Mouse (Mus musculus): ENCODE results near the gene Taf8. TPM values are rescaled to one million over a fixed set of nuclear protein-coding genes. Genes with fewer than 3 reads are reported as not detected.

Taf8 gene
- total RNA-seq (2012; rRNA removed) = 40.0 and 58.6 TPM in 2 replicates

DNA sequence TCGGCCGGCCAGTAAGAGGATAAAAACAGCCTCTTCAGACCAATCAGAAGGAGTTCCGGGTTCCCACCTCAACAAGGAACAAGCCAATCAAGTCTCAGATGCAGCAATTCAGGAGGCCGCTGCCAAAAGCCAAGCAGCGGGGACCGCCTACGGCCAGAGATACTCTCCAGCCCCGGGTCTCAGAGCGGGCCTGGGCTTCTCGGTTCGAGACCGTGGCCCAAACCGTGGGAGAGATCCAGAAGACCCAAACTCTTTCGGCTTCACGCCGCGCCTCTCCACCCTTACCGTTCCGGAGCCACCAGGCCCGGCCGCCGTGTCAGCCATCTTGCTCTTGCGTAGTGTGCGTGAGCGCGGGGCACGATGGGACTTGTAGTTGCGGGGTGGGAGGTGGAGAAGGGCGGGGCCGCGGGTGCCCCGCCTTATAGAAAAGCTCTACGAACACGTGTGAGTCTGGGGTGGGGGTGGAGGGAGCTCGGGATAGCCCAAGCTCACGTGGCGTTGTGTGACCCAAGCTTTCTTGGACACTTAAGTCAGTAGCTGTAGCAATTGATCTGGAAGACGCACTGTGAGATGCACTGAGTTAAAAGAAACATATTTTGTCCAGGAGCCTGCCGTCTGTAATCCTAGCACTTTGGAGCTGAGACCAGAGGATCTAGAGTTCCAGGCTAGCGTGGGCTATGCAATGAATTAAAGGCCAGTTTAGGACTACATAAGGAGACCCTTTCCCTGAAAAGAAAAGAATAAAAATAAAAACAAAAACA lies at the start of gene Taf8:
Gene Taf8 (minus strand): TSS at position 347 of the 761 bp plus-strand sequence.
- peak within 1 kb of the TSS; percentile 96 for H3K27ac ChIP-seq (ENCODE audit: insufficient read depth, low read depth, low read length, poor library complexity, severe bottlenecking)
- peaks cover 24% of the 10 kb centered on the region for H3K36me3 ChIP-seq (ENCODE audit: control insufficient read depth, insufficient read depth, low read length, poor library complexity, severe bottlenecking)
- no peak for TF ChIP-seq MAFK (IDR thresholded peaks at IDR 0.05; ENCODE audit: insufficient read depth, low read depth, low read length)
- TF ChIP-seq HCFC1 (IDR thresholded peaks at IDR 0.05; ENCODE audit: borderline replicate concordance, insufficient read depth, low read length) = peak; percentile 93
- H3K4me3 ChIP-seq (ENCODE audit: insufficient read depth in 1 of 2, low read depth in 1 of 2, low read length in 2 of 2, poor library complexity in 1 of 2, severe bottlenecking in 1 of 2) = peak within 1 kb of the TSS; percentile 95 to 99
- in situ Hi-C loops (cut with MboI; ENCODE audit: low sequenced_read_pairs in 2 of 2, unreplicated experiment in 2 of 2) = no loop called here
- peaks cover 6 to 16% of the 10 kb centered on the region in 2 experiments; a peak in 2 of 4 replicates for H3K4me1 ChIP-seq (ENCODE audit: control insufficient read depth in 2 of 2, insufficient read depth in 2 of 2, low read length in 2 of 2, poor library complexity in 1 of 2)
- peak within 1 kb of the TSS; percentile 98 for H3K9ac ChIP-seq (ENCODE audit: insufficient read depth, low read depth, low read length, poor library complexity, severe bottlenecking)
- peak; percentile 93 for DNase-seq (ENCODE audit: low read depth, low spot score)
- H3K9me3 ChIP-seq (ENCODE audit: control insufficient read depth, insufficient read depth, low read depth, low read length) = no peaks in the 10 kb centered on the region

DNA sequence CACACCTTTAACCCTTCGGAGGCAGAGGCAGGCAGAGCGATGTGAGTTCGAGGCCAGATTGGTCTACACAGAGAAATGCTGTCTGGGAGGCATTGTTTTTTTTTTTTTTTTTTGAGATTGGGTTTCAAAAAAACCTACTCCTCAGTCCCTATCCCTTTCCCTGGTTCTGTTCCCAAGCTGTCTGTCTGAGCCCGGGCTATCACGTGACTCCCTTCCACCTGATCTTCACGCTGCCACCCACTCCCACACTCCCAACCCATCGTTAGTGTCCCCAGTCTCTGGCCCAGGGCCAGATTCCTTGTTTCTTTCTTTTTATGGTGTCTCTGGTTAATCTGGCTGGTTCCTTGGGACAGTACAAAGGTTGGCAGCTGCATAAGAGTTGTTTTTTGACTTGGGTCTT lies 49.0 kb upstream of the Taf8 start:
- H3K4me3 ChIP-seq (ENCODE audit: insufficient read depth in 1 of 2, low read depth in 1 of 2, low read length in 2 of 2, poor library complexity in 1 of 2, severe bottlenecking in 1 of 2) = no peak overlapping the region
- no peak overlapping the region for H3K9ac ChIP-seq (ENCODE audit: insufficient read depth, low read depth, low read length, poor library complexity, severe bottlenecking)
- H3K27ac ChIP-seq (ENCODE audit: insufficient read depth, low read depth, low read length, poor library complexity, severe bottlenecking) = no peak overlapping the region
- peaks cover 1 to 5% of the 10 kb centered on the region in 2 experiments; a peak in 2 of 4 replicates for H3K4me1 ChIP-seq (ENCODE audit: control insufficient read depth in 2 of 2, insufficient read depth in 2 of 2, low read length in 2 of 2, poor library complexity in 1 of 2)
- no peaks in the 10 kb centered on the region for H3K36me3 ChIP-seq (ENCODE audit: control insufficient read depth, insufficient read depth, low read length, poor library complexity, severe bottlenecking)
- no peak for DNase-seq (ENCODE audit: low read depth, low spot score)
- in situ Hi-C loops (cut with MboI; ENCODE audit: low sequenced_read_pairs in 2 of 2, unreplicated experiment in 2 of 2) = no loop called here
- TF ChIP-seq ZC3H11A (IDR thresholded peaks at IDR 0.05; ENCODE audit: borderline replicate concordance, low read depth, low read length) (no peak), CHD2 (IDR thresholded peaks at IDR 0.05; ENCODE audit: low read depth, low read length) (no peak)
- H3K9me3 ChIP-seq (ENCODE audit: control insufficient read depth, insufficient read depth, low read depth, low read length) = no peaks in the 10 kb centered on the region

DNA sequence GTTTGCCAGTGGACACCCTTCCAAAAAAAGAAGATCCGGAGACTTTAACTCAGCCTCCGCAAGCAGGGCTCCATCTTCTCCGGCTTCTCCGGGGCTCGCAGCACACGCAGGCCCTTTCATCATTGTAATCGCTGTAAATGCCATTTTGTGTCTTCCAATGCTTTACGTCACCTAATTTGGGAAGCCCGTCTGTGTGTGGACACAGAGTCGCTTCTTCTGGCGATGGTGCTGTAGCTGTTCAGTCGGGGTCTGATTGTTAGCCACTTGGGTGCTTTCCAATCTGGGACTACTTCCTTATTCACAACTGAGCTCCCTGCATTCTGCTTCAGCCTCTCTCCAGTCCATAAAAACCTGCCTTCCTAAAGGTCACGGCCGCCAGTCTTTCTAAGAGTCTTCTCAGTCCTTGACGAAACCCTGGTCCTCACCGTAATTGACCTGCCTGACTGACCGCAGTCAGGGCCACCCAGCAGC lies 43.8 kb upstream of the Taf8 start:
- Histone ChIP-seq H3K9me3 (ENCODE audit: control insufficient read depth, insufficient read depth, low read depth, low read length) (no peaks in the 10 kb centered on the region), H3K27ac (ENCODE audit: insufficient read depth, low read depth, low read length, poor library complexity, severe bottlenecking) (no peak overlapping the region), H3K4me1 (ENCODE audit: control insufficient read depth in 2 of 2, insufficient read depth in 2 of 2, low read length in 2 of 2, poor library complexity in 1 of 2) (peaks cover 8 to 32% of the 10 kb centered on the region in 2 experiments), H3K36me3 (ENCODE audit: control insufficient read depth, insufficient read depth, low read length, poor library complexity, severe bottlenecking) (no peaks in the 10 kb centered on the region), H3K9ac (ENCODE audit: insufficient read depth, low read depth, low read length, poor library complexity, severe bottlenecking) (peak overlapping the region; percentile 53; the same call in 1 of the 2 replicates), H3K4me3 (ENCODE audit: insufficient read depth in 1 of 2, low read depth in 1 of 2, low read length in 2 of 2, poor library complexity in 1 of 2, severe bottlenecking in 1 of 2) (no peak overlapping the region)
- TF ChIP-seq ZNF384 (IDR thresholded peaks at IDR 0.05; ENCODE audit: low read depth, low read length) = no peak
- TF ChIP-seq HCFC1 (IDR thresholded peaks at IDR 0.05; ENCODE audit: borderline replicate concordance, insufficient read depth, low read length) = no peak
- no peak for TF ChIP-seq CHD2 (IDR thresholded peaks at IDR 0.05; ENCODE audit: low read depth, low read length)
- no peak for TF ChIP-seq MAFK (IDR thresholded peaks at IDR 0.05; ENCODE audit: insufficient read depth, low read depth, low read length)
- no peak for TF ChIP-seq ZC3H11A (IDR thresholded peaks at IDR 0.05; ENCODE audit: borderline replicate concordance, low read depth, low read length)
- in situ Hi-C loops (cut with MboI; ENCODE audit: low sequenced_read_pairs in 2 of 2, unreplicated experiment in 2 of 2) = no loop called here
- DNase-seq (ENCODE audit: low read depth, low spot score) = no peak

DNA sequence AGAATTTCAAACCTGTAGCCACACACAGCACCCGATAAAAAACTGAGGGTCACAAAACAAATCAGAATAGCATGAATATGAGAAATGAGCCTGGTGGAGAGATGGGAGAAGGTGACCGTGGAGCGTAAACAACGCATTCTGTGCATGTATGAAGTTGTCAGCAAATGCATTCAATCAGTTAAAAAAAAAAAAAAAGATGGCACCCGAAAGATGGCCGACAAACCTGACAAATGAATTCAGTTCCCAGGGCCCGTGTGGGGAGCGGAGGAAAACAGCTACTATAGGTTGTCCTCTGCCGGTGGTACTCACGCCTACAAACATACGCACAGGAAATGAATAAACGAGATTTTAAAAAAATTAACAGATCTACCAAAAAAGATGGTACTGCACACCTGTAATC lies 43.1 kb upstream of the Taf8 start:
- in situ Hi-C loops (cut with MboI; ENCODE audit: low sequenced_read_pairs in 2 of 2, unreplicated experiment in 2 of 2) = no loop called here
- Histone ChIP-seq H3K9me3 (ENCODE audit: control insufficient read depth, insufficient read depth, low read depth, low read length) (no peaks in the 10 kb centered on the region), H3K36me3 (ENCODE audit: control insufficient read depth, insufficient read depth, low read length, poor library complexity, severe bottlenecking) (no peaks in the 10 kb centered on the region), H3K9ac (ENCODE audit: insufficient read depth, low read depth, low read length, poor library complexity, severe bottlenecking) (no peak overlapping the region), H3K4me3 (ENCODE audit: insufficient read depth in 1 of 2, low read depth in 1 of 2, low read length in 2 of 2, poor library complexity in 1 of 2, severe bottlenecking in 1 of 2) (no peak overlapping the region), H3K4me1 (ENCODE audit: control insufficient read depth in 2 of 2, insufficient read depth in 2 of 2, low read length in 2 of 2, poor library complexity in 1 of 2) (peaks cover 8 to 34% of the 10 kb centered on the region in 2 experiments), H3K27ac (ENCODE audit: insufficient read depth, low read depth, low read length, poor library complexity, severe bottlenecking) (no peak overlapping the region)
- TF ChIP-seq CHD2 (IDR thresholded peaks at IDR 0.05; ENCODE audit: low read depth, low read length) (no peak), HCFC1 (IDR thresholded peaks at IDR 0.05; ENCODE audit: borderline replicate concordance, insufficient read depth, low read length) (no peak), ZNF384 (IDR thresholded peaks at IDR 0.05; ENCODE audit: low read depth, low read length) (peak; percentile 84)
- no peak for DNase-seq (ENCODE audit: low read depth, low spot score)

All from ES-E14 (cell line).